Mouse (Mus musculus): Measurements from ENCODE around the gene Sult5a1. TPM values are rescaled to one million over a fixed set of nuclear protein-coding genes. Genes with fewer than 3 reads are reported as not detected.

Gene Sult5a1
- total RNA-seq, 1 experiment from 2014 or later, result 5.3 TPM

DNA sequence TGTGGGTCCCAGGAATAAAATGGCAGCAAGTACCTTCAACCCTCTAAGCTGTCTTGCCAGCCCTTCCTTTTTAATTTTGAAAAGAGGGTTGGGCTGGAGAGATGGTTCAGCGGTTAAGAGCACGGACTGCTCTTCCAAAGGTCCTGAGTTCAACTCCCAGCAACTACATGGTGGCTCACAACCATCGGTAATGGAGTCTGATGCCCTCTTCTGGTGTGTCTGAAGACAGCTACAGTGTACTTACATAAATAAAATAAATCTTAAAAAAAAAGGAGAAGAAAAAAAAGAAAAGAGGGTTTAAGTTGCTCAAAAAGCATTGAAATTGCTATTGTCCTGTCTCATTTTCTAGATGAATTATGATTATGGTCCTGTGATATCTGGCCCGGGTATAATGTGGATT lies 56.9 kb downstream of the Sult5a1 start:
- DNase-seq, result no peak

DNA sequence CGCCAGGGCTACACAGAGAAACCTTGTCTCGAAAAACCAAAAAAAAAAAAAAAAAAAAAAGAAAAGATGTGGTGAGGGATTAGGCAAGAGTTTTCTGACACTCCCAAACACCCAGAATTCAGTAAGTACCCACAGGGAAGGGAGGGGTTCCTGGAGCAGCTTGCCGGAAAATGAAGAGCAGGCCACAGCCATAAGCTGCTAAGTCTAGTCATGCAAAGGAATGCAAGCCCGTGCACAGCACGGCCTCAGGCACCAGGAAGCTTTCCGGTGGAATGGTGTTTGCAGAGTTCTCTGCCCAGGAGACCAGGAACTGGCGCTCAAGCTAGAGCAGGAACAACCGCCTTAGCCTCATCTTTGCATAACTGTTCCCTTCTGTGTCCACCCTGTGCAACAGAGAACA lies 57.8 kb downstream of the Sult5a1 start:
- DNase-seq, result no peak

- peak; percentile 31 for DNase-seq
These were observed 60.1 kb downstream of the Sult5a1 start for GRCm38 (mm10) chr8:123097786-123098584.

- DNase-seq, result no peak
These were observed 60.9 kb downstream of the Sult5a1 start for GRCm38 (mm10) chr8:123097216-123097615.

Small RNA genes lying within 50 kb of the gene (microRNA-seq; reads per million reads assigned to microRNA genes)
- gene Mir7079, result 0 reads per million in 2 experiments
- gene Mir7080, result 0 to 0.34 reads per million in 2 experiments

Other genes with a start within 250 kb of the Sult5a1 start
- 111 TPM in 2 replicates for gene Ankrd11, start 116.0 kb downstream of the Sult5a1 start, total RNA-seq (2021)
- 91.5 and 97.5 TPM in 2 replicates for gene Spg7, start 95.4 kb downstream of the Sult5a1 start, total RNA-seq (2021)
- gene Rpl13, start 56.0 kb downstream of the Sult5a1 start, total RNA-seq (2021), result 560 and 633 TPM in 2 replicates
- gene Cpne7, start 40.9 kb downstream of the Sult5a1 start, total RNA-seq (2021), result 4.6 and 6.4 TPM in 2 replicates
- gene Dpep1, start 27.9 kb upstream of the Sult5a1 start, total RNA-seq (2021), result 30.1 and 32.6 TPM in 2 replicates
- gene Chmp1a, start 54.4 kb upstream of the Sult5a1 start, total RNA-seq (2021), result 79.0 and 97.8 TPM in 2 replicates
- gene Spata33, start 54.5 kb upstream of the Sult5a1 start, total RNA-seq (2021), result 3.3 and 4.0 TPM in 2 replicates
- 68.7 and 78.2 TPM in 2 replicates for gene Cdk10, start 66.5 kb upstream of the Sult5a1 start, total RNA-seq (2021)
- gene Spata2l, start 77.9 kb upstream of the Sult5a1 start, total RNA-seq (2021), result 15.6 and 17.9 TPM in 2 replicates
- 32.3 and 33.0 TPM in 2 replicates for gene Zfp276, start 95.9 kb upstream of the Sult5a1 start, total RNA-seq (2021)
- 25.2 and 36.7 TPM in 2 replicates for gene Vps9d1, start 96.0 kb upstream of the Sult5a1 start, total RNA-seq (2021)
- 6.6 and 15.5 TPM in 2 replicates for gene Fanca, start 160.3 kb upstream of the Sult5a1 start, total RNA-seq (2021)
- 1.7 and 2.2 TPM in 2 replicates for gene Spire2, start 174.4 kb upstream of the Sult5a1 start, total RNA-seq (2021)
- 203 and 237 TPM in 2 replicates for gene Tcf25, start 215.4 kb upstream of the Sult5a1 start, total RNA-seq (2021)
- not detected in 2 replicates for gene Mc1r, start 248.8 kb upstream of the Sult5a1 start, total RNA-seq (2021)